Mouse (Mus musculus): ENCODE data around the gene Dhrs9. TPM values are rescaled to one million over a fixed set of nuclear protein-coding genes. Genes with fewer than 3 reads are reported as not detected.

Dhrs9 gene
- polyA plus RNA-seq, 1 experiment from 2014 or later: 0.03 TPM

DNA sequence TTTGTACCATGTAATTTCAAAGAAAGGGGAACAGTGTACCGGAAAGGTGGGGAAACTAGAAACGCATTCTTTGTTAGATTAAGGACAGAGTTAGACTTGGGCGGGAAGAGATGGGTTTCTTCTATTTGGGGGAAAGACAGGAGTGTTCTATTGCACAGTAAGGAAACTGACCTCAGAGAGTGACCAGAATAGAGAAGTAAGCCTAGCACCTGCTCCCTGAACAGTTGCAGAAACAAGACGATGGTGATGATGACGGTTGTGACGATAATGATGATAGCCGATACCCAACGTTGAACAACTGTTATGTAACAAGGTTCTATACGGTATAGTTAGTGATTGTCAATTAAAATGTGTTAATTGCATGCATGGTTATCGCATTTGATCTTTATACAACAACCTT, 34.3 kb downstream of the Dhrs9 start:
- no peaks in the 10 kb centered on the region for H3K9me3 ChIP-seq (replicated peaks; ENCODE audit: low read length)
- H3K36me3 ChIP-seq (ENCODE audit: insufficient read depth, low read length): no peaks in the 10 kb centered on the region
- no peak overlapping the region for H3K27ac ChIP-seq
- no peaks in the 10 kb centered on the region for H3K27me3 ChIP-seq (ENCODE audit: insufficient read depth, low read length)
- ATAC-seq (replicated peaks; ENCODE audit: low FRiP score, low read depth) (no peak), DNase-seq (ENCODE audit: low spot score) (no peak)
- no peak overlapping the region for H3K9ac ChIP-seq (ENCODE audit: low read depth, low read length)
- no peaks in the 10 kb centered on the region for H3K4me1 ChIP-seq (replicated peaks; ENCODE audit: insufficient read depth, low read length)
- no peak overlapping the region for H3K4me3 ChIP-seq (replicated peaks; ENCODE audit: low read depth, low read length)
- no peak for TF ChIP-seq CTCF (IDR thresholded peaks at IDR 0.05; ENCODE audit: low read depth)
- WGBS: 97% methylated on average over 10 of the region's 10 CpGs
- H3K4me2 ChIP-seq (ENCODE audit: low read length): no peak overlapping the region

- no peak for TF ChIP-seq CTCF (IDR thresholded peaks at IDR 0.05; ENCODE audit: low read depth)
- Histone ChIP-seq H3K9me3 (replicated peaks; ENCODE audit: low read length) (no peaks in the 10 kb centered on the region), H3K4me1 (replicated peaks; ENCODE audit: insufficient read depth, low read length) (no peaks in the 10 kb centered on the region), H3K27ac (no peak overlapping the region), H3K9ac (ENCODE audit: low read depth, low read length) (no peak overlapping the region), H3K36me3 (ENCODE audit: insufficient read depth, low read length) (no peaks in the 10 kb centered on the region), H3K27me3 (ENCODE audit: insufficient read depth, low read length) (no peaks in the 10 kb centered on the region), H3K4me2 (ENCODE audit: low read length) (no peak overlapping the region), H3K4me3 (replicated peaks; ENCODE audit: low read depth, low read length) (no peak overlapping the region)
- DNase-seq (ENCODE audit: low spot score) (no peak), ATAC-seq (replicated peaks; ENCODE audit: low FRiP score, low read depth) (no peak)
- 76% methylated on average over 6 of the region's 6 CpGs for WGBS
Measured at GRCm38 (mm10) chr2:69415070-69415469, 34.8 kb downstream of the Dhrs9 start.

DNA sequence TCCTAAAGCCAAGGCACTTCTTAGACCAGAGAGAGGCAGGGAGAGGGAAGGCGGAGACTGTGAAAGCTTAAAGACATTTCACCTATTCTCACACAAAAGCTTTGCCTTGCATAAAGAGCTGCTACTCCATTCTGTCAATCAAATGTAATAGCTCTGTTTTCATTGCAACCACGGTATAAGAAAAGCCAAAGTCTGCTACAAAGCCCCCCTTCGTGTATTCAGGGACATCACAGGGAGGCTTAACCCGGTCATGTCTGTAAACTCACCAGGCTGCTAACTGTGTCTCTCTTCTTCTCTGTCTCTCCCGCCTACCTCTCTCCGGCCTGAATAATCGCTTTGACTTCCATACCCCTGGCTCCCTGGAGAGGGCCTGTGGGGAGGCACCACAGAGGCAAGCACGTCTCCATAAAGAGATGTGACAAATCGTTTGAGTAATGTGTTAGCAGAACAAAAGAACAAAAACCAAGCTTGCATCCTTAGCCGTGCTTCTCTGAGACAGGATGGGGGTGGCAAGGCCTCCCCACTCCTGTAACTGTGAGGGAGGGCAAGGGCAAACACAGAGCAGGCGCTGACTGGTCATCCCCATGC, 38.1 kb downstream of the Dhrs9 start:
- H3K4me3 ChIP-seq (replicated peaks; ENCODE audit: low read depth, low read length): no peak overlapping the region
- no peaks in the 10 kb centered on the region for H3K9me3 ChIP-seq (replicated peaks; ENCODE audit: low read length)
- no peak overlapping the region for H3K4me2 ChIP-seq (ENCODE audit: low read length)
- 24% methylated on average over 11 of the region's 11 CpGs for WGBS
- DNase-seq (ENCODE audit: low spot score) (peak; percentile 9), ATAC-seq (replicated peaks; ENCODE audit: low FRiP score, low read depth) (no peak)
- no peak overlapping the region for H3K27ac ChIP-seq
- no peak overlapping the region for H3K9ac ChIP-seq (ENCODE audit: low read depth, low read length)
- H3K27me3 ChIP-seq (ENCODE audit: insufficient read depth, low read length): no peaks in the 10 kb centered on the region
- no peaks in the 10 kb centered on the region for H3K4me1 ChIP-seq (replicated peaks; ENCODE audit: insufficient read depth, low read length)
- no peak for TF ChIP-seq CTCF (IDR thresholded peaks at IDR 0.05; ENCODE audit: low read depth)
- H3K36me3 ChIP-seq (ENCODE audit: insufficient read depth, low read length): no peaks in the 10 kb centered on the region

DNA sequence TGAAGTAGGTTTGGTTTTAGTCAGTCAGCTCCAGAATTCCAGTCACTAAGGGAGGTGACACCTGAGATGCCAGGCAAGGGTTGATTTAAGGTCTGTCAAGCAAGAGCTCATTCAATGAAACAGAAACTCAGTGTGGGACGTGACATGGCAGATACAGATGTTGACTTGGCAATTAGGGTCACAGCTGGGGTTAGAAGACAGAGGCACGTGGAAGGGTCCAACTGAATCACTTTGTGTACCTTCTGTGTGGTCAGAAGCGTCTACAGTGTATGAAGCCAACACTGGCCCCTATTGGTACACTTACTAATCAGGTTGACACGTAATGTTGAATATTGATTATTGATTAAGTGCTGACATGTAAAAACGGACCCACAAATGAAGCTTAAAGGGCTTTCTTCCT, 44.6 kb downstream of the Dhrs9 start:
- Histone ChIP-seq H3K9ac (ENCODE audit: low read depth, low read length) (no peak overlapping the region), H3K9me3 (replicated peaks; ENCODE audit: low read length) (no peaks in the 10 kb centered on the region), H3K27me3 (ENCODE audit: insufficient read depth, low read length) (no peaks in the 10 kb centered on the region), H3K36me3 (ENCODE audit: insufficient read depth, low read length) (no peaks in the 10 kb centered on the region), H3K4me1 (replicated peaks; ENCODE audit: insufficient read depth, low read length) (no peaks in the 10 kb centered on the region), H3K27ac (no peak overlapping the region), H3K4me3 (replicated peaks; ENCODE audit: low read depth, low read length) (no peak overlapping the region), H3K4me2 (ENCODE audit: low read length) (no peak overlapping the region)
- ATAC-seq (replicated peaks; ENCODE audit: low FRiP score, low read depth) (no peak), DNase-seq (ENCODE audit: low spot score) (peak; percentile 17)
- WGBS: 45% methylated on average over 5 of the region's 5 CpGs
- TF ChIP-seq CTCF (IDR thresholded peaks at IDR 0.05; ENCODE audit: low read depth): no peak

DNA sequence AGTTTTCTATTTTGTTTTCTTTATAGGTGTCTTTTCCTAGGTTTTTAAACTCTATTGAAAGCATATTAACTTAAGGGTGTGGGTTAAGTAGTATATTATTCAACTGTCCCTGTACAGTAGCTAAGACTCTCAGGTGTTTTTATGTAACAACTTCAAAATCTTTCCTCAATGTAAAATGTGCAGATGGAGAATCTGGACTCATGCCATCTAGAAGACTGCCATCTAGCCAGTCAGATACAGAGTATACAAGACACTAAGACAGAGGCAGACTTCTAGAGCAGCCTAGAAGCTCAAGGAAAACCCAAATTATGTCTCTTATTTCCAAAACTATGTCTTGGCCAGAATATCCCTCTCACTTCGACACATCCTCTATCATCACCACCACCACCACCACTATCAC, 45.8 kb downstream of the Dhrs9 start:
- WGBS: 83% methylated on average over 1 of the region's 1 CpGs
- no peak for TF ChIP-seq CTCF (IDR thresholded peaks at IDR 0.05; ENCODE audit: low read depth)
- no peaks in the 10 kb centered on the region for H3K9me3 ChIP-seq (replicated peaks; ENCODE audit: low read length)

GRCm38 (mm10) chr2:69427141-69427540, 46.9 kb downstream of the Dhrs9 start:
- ATAC-seq (replicated peaks; ENCODE audit: low FRiP score, low read depth) (no peak), DNase-seq (ENCODE audit: low spot score) (no peak)
- Histone ChIP-seq H3K9me3 (replicated peaks; ENCODE audit: low read length) (no peaks in the 10 kb centered on the region), H3K4me1 (replicated peaks; ENCODE audit: insufficient read depth, low read length) (no peaks in the 10 kb centered on the region), H3K27me3 (ENCODE audit: insufficient read depth, low read length) (no peaks in the 10 kb centered on the region), H3K36me3 (ENCODE audit: insufficient read depth, low read length) (no peaks in the 10 kb centered on the region), H3K4me2 (ENCODE audit: low read length) (no peak overlapping the region), H3K27ac (no peak overlapping the region), H3K9ac (ENCODE audit: low read depth, low read length) (no peak overlapping the region), H3K4me3 (replicated peaks; ENCODE audit: low read depth, low read length) (no peak overlapping the region)
- TF ChIP-seq CTCF (IDR thresholded peaks at IDR 0.05; ENCODE audit: low read depth): no peak
- WGBS: 75% methylated on average over 10 of the region's 10 CpGs

More for the DNA sequence above, 45.8 kb downstream of the Dhrs9 start:
- H3K9ac ChIP-seq (ENCODE audit: low read depth, low read length): no peak overlapping the region
- H3K27me3 ChIP-seq (ENCODE audit: insufficient read depth, low read length): no peaks in the 10 kb centered on the region
- no peak overlapping the region for H3K4me3 ChIP-seq (replicated peaks; ENCODE audit: low read depth, low read length)
- no peaks in the 10 kb centered on the region for H3K4me1 ChIP-seq (replicated peaks; ENCODE audit: insufficient read depth, low read length)
- H3K36me3 ChIP-seq (ENCODE audit: insufficient read depth, low read length): no peaks in the 10 kb centered on the region
- DNase-seq (ENCODE audit: low spot score) (no peak), ATAC-seq (replicated peaks; ENCODE audit: low FRiP score, low read depth) (no peak)
- no peak overlapping the region for H3K4me2 ChIP-seq (ENCODE audit: low read length)
- no peak overlapping the region for H3K27ac ChIP-seq

GRCm38 (mm10) chr2:69428116-69428515, 47.9 kb downstream of the Dhrs9 start:
- no peaks in the 10 kb centered on the region for H3K27me3 ChIP-seq (ENCODE audit: insufficient read depth, low read length)
- H3K9ac ChIP-seq (ENCODE audit: low read depth, low read length): no peak overlapping the region
- peak; percentile 95 for TF ChIP-seq CTCF (IDR thresholded peaks at IDR 0.05; ENCODE audit: low read depth)
- peak; percentile 84 for DNase-seq (ENCODE audit: low spot score)
- no peaks in the 10 kb centered on the region for H3K4me1 ChIP-seq (replicated peaks; ENCODE audit: insufficient read depth, low read length)
- 0 out of 2 replicates have a peak, but pooled peaks have one; percentile 34 for ATAC-seq (replicated peaks; ENCODE audit: low FRiP score, low read depth)
- no peak overlapping the region for H3K4me3 ChIP-seq (replicated peaks; ENCODE audit: low read depth, low read length)
- no peaks in the 10 kb centered on the region for H3K9me3 ChIP-seq (replicated peaks; ENCODE audit: low read length)
- H3K36me3 ChIP-seq (ENCODE audit: insufficient read depth, low read length): no peaks in the 10 kb centered on the region
- 28% methylated on average over 3 of the region's 3 CpGs for WGBS
- H3K4me2 ChIP-seq (ENCODE audit: low read length): no peak overlapping the region
- no peak overlapping the region for H3K27ac ChIP-seq

All from kidney, postnatal 0 days (tissue).